Mouse (Mus musculus) ES-E14 (cell line): ENCODE measurements around the gene Ssc4d.

Source experiments
- CHD2 ChIP-seq: IDR thresholded peaks from 2 replicates; pipeline ENCODE4 v1.6.1; 2014; ENCODE audit warnings: mild to moderate bottlenecking, low read depth, low read length, inconsistent platforms
- HCFC1 ChIP-seq: IDR thresholded peaks from 2 replicates; pipeline ENCODE4 v1.6.1; 2012; ENCODE audit warnings: low read length, inconsistent platforms, borderline replicate concordance; ENCODE audit not compliant: insufficient read depth
- MAFK ChIP-seq: IDR thresholded peaks from 2 replicates; pipeline ENCODE4 v1.6.1; 2014; ENCODE audit warnings: mild to moderate bottlenecking, low read depth, low read length, inconsistent platforms; ENCODE audit not compliant: insufficient read depth
- ZNF384 ChIP-seq: IDR thresholded peaks from 2 replicates; pipeline ENCODE4 v1.6.1; 2012; ENCODE audit warnings: low read depth, low read length, inconsistent platforms

- no peak for TF ChIP-seq HCFC1
- no peak for TF ChIP-seq MAFK
- no peak for TF ChIP-seq ZNF384
- no peak for TF ChIP-seq CHD2
Observed at GRCm38 (mm10) chr5:135917327-135918058, 56.8 kb downstream of the Ssc4d start.
